Mouse (Mus musculus): ENCODE data around the gene Arrb2. TPM values are rescaled to one million over a fixed set of nuclear protein-coding genes. Genes with fewer than 3 reads are reported as not detected.
"Not testable (repeated sequence)": the region's sequence is repeated elsewhere in the genome, so short reads cannot be mapped to it uniquely, and the experiment has no call there.

The Arrb2 gene
- total and polyA plus RNA-seq, 2 experiments from 2014 or later: 44.9 to 74.4 TPM

GRCm38 (mm10) chr11:70469764-70470163 lies 37.3 kb downstream of the Arrb2 start:
- 86% methylated on average over 3 of the region's 3 CpGs for whole genome bisulfite sequencing
- no peaks in the 10 kb centered on the region for H3K9me3 ChIP-seq (ENCODE audit: low read length)
- H3K4me3 ChIP-seq (ENCODE audit: low read depth, low read length): no peak overlapping the region
- no peaks in the 10 kb centered on the region for H3K27me3 ChIP-seq (ENCODE audit: insufficient read depth, low read length)
- no peak overlapping the region for H3K4me2 ChIP-seq (ENCODE audit: low read depth)
- no peak for TF ChIP-seq CTCF (IDR thresholded peaks at IDR 0.05; ENCODE audit: low read depth)
- no peak overlapping the region for H3K9ac ChIP-seq
- no peak overlapping the region for H3K27ac ChIP-seq (ENCODE audit: low read depth, low read length)
- no peak for DNase-seq
- no peak for ATAC-seq
- H3K4me1 ChIP-seq (ENCODE audit: insufficient read depth): no peaks in the 10 kb centered on the region
- no peaks in the 10 kb centered on the region for H3K36me3 ChIP-seq (ENCODE audit: insufficient read depth)

- DNase-seq (no peak), ATAC-seq (no peak)
- no peaks in the 10 kb centered on the region for H3K4me1 ChIP-seq (ENCODE audit: insufficient read depth)
- no peaks in the 10 kb centered on the region for H3K9me3 ChIP-seq (ENCODE audit: low read length)
- H3K36me3 ChIP-seq (ENCODE audit: insufficient read depth): no peaks in the 10 kb centered on the region
- H3K4me2 ChIP-seq (ENCODE audit: low read depth): no peak overlapping the region
- no peak overlapping the region for H3K4me3 ChIP-seq (ENCODE audit: low read depth, low read length)
- no peak overlapping the region for H3K9ac ChIP-seq
- no peak overlapping the region for H3K27ac ChIP-seq (ENCODE audit: low read depth, low read length)
- H3K27me3 ChIP-seq (ENCODE audit: insufficient read depth, low read length): no peaks in the 10 kb centered on the region
- no peak for TF ChIP-seq CTCF (IDR thresholded peaks at IDR 0.05; ENCODE audit: low read depth)
These were observed 40.3 kb downstream of the Arrb2 start for GRCm38 (mm10) chr11:70472716-70473115.

- not testable (repeated sequence) for H3K27me3 ChIP-seq (ENCODE audit: insufficient read depth, low read length); H3K27ac ChIP-seq (ENCODE audit: low read depth, low read length); H3K4me3 ChIP-seq (ENCODE audit: low read depth, low read length); H3K4me1 ChIP-seq (ENCODE audit: insufficient read depth); H3K9ac ChIP-seq; DNase-seq; H3K36me3 ChIP-seq (ENCODE audit: insufficient read depth); H3K9me3 ChIP-seq (ENCODE audit: low read length); ATAC-seq; H3K4me2 ChIP-seq (ENCODE audit: low read depth)
- 92% methylated on average over 5 of the region's 5 CpGs for WGBS
These were observed 40.9 kb downstream of the Arrb2 start for GRCm38 (mm10) chr11:70473291-70473690.

DNA sequence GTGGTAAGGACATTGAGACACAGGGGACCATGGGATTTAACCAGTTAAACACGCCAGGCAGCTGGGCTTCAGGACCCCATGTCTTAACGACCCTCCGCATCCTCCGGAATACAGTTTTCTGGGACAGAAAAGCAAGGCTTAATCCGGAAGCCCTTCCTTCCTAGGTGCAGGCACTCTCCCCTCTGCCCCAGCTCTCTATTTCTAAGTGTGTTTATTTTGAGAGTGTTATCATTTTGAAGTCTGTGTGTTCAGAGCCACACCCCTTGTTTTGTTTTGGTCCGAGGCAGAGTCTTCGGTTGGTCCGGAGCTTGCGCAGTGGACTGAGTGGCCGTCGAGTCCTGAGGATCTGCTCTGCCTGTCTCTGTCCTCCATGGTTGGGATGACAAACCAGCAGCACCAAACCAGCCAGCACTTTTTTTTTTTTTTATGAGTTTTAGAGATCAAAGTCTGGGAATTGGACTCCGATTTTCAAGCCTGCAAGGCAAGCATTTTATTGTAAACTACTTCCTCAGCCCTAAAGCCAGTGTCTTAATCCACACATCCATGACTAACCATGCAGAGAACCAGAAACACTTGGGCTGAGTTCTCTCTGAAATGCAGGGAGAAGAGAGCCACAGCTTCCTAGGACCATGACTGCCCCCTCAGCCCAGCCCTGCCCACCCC lies 42.6 kb downstream of the Arrb2 start:
- no peaks in the 10 kb centered on the region for H3K4me1 ChIP-seq (ENCODE audit: insufficient read depth)
- no peak overlapping the region for H3K9ac ChIP-seq
- no peak overlapping the region for H3K4me3 ChIP-seq (ENCODE audit: low read depth, low read length)
- H3K9me3 ChIP-seq (ENCODE audit: low read length): no peaks in the 10 kb centered on the region
- no peak for TF ChIP-seq CTCF (IDR thresholded peaks at IDR 0.05; ENCODE audit: low read depth)
- ATAC-seq (no peak), DNase-seq (no peak)
- H3K36me3 ChIP-seq (ENCODE audit: insufficient read depth): no peaks in the 10 kb centered on the region
- H3K4me2 ChIP-seq (ENCODE audit: low read depth): no peak overlapping the region
- WGBS: 78% methylated on average over 12 of the region's 12 CpGs
- no peaks in the 10 kb centered on the region for H3K27me3 ChIP-seq (ENCODE audit: insufficient read depth, low read length)
- no peak overlapping the region for H3K27ac ChIP-seq (ENCODE audit: low read depth, low read length)

DNA sequence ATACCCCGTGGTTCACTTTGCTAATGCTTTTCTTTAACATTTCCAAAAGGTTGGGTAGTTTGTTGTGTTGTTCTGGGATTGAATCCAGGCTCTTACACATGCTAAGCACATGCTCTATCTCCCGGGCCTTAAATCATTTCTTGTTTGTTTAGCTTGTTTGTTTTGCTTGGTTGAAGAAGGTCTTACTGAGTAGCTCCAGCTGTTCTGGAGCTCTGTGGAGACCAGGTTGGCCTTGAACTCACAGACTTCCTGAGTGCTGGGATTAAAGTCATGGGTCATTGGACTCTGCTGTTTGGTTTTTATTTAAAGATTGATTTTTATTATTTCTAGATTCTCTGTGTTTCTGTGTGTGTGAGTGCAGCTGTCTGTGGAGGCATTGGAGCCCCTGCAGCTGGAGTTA lies 53.1 kb downstream of the Arrb2 start:
- no peak for ATAC-seq
- Histone ChIP-seq H3K4me1 (ENCODE audit: insufficient read depth) (no peaks in the 10 kb centered on the region), H3K4me2 (ENCODE audit: low read depth) (no peak overlapping the region), H3K36me3 (ENCODE audit: insufficient read depth) (no peaks in the 10 kb centered on the region), H3K27me3 (ENCODE audit: insufficient read depth, low read length) (no peaks in the 10 kb centered on the region), H3K9me3 (ENCODE audit: low read length) (no peaks in the 10 kb centered on the region), H3K9ac (no peak overlapping the region), H3K4me3 (ENCODE audit: low read depth, low read length) (no peak overlapping the region), H3K27ac (ENCODE audit: low read depth, low read length) (no peak overlapping the region)
- 50% methylated on average over 2 of the region's 2 CpGs for WGBS
- DNase-seq: no peak
- TF ChIP-seq CTCF (IDR thresholded peaks at IDR 0.05; ENCODE audit: low read depth): no peak

- Histone ChIP-seq H3K27me3 (ENCODE audit: insufficient read depth, low read length) (no peaks in the 10 kb centered on the region), H3K4me1 (ENCODE audit: insufficient read depth) (no peaks in the 10 kb centered on the region), H3K4me3 (ENCODE audit: low read depth, low read length) (no peak overlapping the region), H3K4me2 (ENCODE audit: low read depth) (no peak overlapping the region), H3K36me3 (ENCODE audit: insufficient read depth) (no peaks in the 10 kb centered on the region), H3K9ac (no peak overlapping the region), H3K9me3 (ENCODE audit: low read length) (no peaks in the 10 kb centered on the region), H3K27ac (ENCODE audit: low read depth, low read length) (no peak overlapping the region)
- WGBS: 42% methylated on average over 4 of the region's 4 CpGs
- no peak for TF ChIP-seq CTCF (IDR thresholded peaks at IDR 0.05; ENCODE audit: low read depth)
- no peak for ATAC-seq
- DNase-seq: no peak
These were observed 55.4 kb downstream of the Arrb2 start for GRCm38 (mm10) chr11:70487816-70488215.

- H3K4me2 ChIP-seq (ENCODE audit: low read depth): no peak overlapping the region
- no peaks in the 10 kb centered on the region for H3K9me3 ChIP-seq (ENCODE audit: low read length)
- 92% methylated on average over 3 of the region's 3 CpGs for WGBS
- no peaks in the 10 kb centered on the region for H3K27me3 ChIP-seq (ENCODE audit: insufficient read depth, low read length)
- no peak overlapping the region for H3K9ac ChIP-seq
- no peak for TF ChIP-seq CTCF (IDR thresholded peaks at IDR 0.05; ENCODE audit: low read depth)
- H3K4me1 ChIP-seq (ENCODE audit: insufficient read depth): no peaks in the 10 kb centered on the region
- no peaks in the 10 kb centered on the region for H3K36me3 ChIP-seq (ENCODE audit: insufficient read depth)
- H3K4me3 ChIP-seq (ENCODE audit: low read depth, low read length): no peak overlapping the region
- H3K27ac ChIP-seq (ENCODE audit: low read depth, low read length): no peak overlapping the region
- ATAC-seq: no peak
- DNase-seq: no peak
These were observed 56.7 kb downstream of the Arrb2 start for GRCm38 (mm10) chr11:70489138-70489537.
